Mouse (Mus musculus) midbrain, embryonic 15.5 days (tissue): ENCODE measurements around the gene Arsb. TPM values are rescaled to one million over a fixed set of nuclear protein-coding genes. Genes with fewer than 3 reads are reported as not detected.
"Not testable (repeated sequence)": the region's sequence is repeated elsewhere in the genome, so short reads cannot be mapped to it uniquely, and the experiment has no call there.

ENCODE experiments used
- ATAC-seq: fragments of 200-750 bp; cut with Nextera tagmentation; replicated peaks from 2 replicates; pipeline ENCODE4 v1.8.0; 2017; ENCODE audit warnings: moderate TSS enrichment
- H3K27ac ChIP-seq: fragments of 300-500 bp; sonication (generic); 2 replicates; pipeline ENCODE4 v1.5.1; 2015; ENCODE audit warnings: mild to moderate bottlenecking, inconsistent platforms
- H3K27me3 ChIP-seq: fragments of 300-500 bp; sonication (generic); replicated peaks from 2 replicates; pipeline ENCODE4 v1.6.1; 2015; ENCODE audit warnings: inconsistent platforms
- H3K36me3 ChIP-seq: fragments of 300-500 bp; sonication (generic); replicated peaks from 2 replicates; pipeline ENCODE4 v1.6.1; 2015; ENCODE audit warnings: inconsistent platforms
- H3K4me1 ChIP-seq: fragments of 300-500 bp; sonication (generic); 2 replicates; pipeline ENCODE4 v1.6.1; 2015; ENCODE audit warnings: inconsistent platforms
- H3K4me2 ChIP-seq: fragments of 300-500 bp; sonication (generic); 2 replicates; pipeline ENCODE4 v1.6.1; 2015; ENCODE audit warnings: inconsistent platforms, mild to moderate bottlenecking, moderate library complexity
- H3K4me3 ChIP-seq: fragments of 300-500 bp; sonication (generic); 2 replicates; pipeline ENCODE4 v1.5.1; 2015; ENCODE audit warnings: mild to moderate bottlenecking, inconsistent platforms
- H3K9ac ChIP-seq: fragments of 300-500 bp; sonication (generic); 2 replicates; pipeline ENCODE4 v1.6.1; 2015; ENCODE audit warnings: mild to moderate bottlenecking, inconsistent platforms
- H3K9me3 ChIP-seq: fragments of 300-500 bp; sonication (generic); 2 replicates; pipeline ENCODE4 v1.6.1; 2016; ENCODE audit warnings: inconsistent platforms
- WGBS: fragments of 180-500 bp; shearing (Covaris S2); methylation state at CpG from one replicate; pipeline ENCODE4 v1.1.7; 2015; ENCODE audit warnings: mixed read lengths; 5-methylcytosine and 5-hydroxymethylcytosine counted together
- polyA plus RNA-seq: library from polyadenylated mRNA; unstranded; fragments of >200 nt; fragmentation: Nextera tagmentation; extraction: Ambion mirVana; gene quantifications from 2 replicates; pipeline ENCODE4 v1.2.1, GENCODE M21; 2015

Gene Arsb
- polyA plus RNA-seq, 1 experiment from 2014 or later: 9.3 TPM

- no peak overlapping the region for H3K9ac ChIP-seq
- H3K27me3 ChIP-seq: no peaks in the 10 kb centered on the region
- no peaks in the 10 kb centered on the region for H3K36me3 ChIP-seq
- H3K27ac ChIP-seq: no peak overlapping the region
- no peak overlapping the region for H3K4me2 ChIP-seq
- no peak overlapping the region for H3K4me3 ChIP-seq
- WGBS: 85% methylated on average over 5 of the region's 5 CpGs
- no peaks in the 10 kb centered on the region for H3K9me3 ChIP-seq
- no peaks in the 10 kb centered on the region for H3K4me1 ChIP-seq
- ATAC-seq: no peak
These were observed 25.7 kb downstream of the Arsb start for GRCm38 (mm10) chr13:93797011-93797600.

- not testable (repeated sequence) for H3K36me3 ChIP-seq, H3K9me3 ChIP-seq, H3K27me3 ChIP-seq, H3K4me1 ChIP-seq, H3K4me3 ChIP-seq, H3K9ac ChIP-seq, ATAC-seq, H3K4me2 ChIP-seq, H3K27ac ChIP-seq
- WGBS: 88% methylated on average over 2 of the region's 2 CpGs
These were observed 38.9 kb downstream of the Arsb start for GRCm38 (mm10) chr13:93810311-93810710.

GRCm38 (mm10) chr13:93814081-93814480 lies 42.7 kb downstream of the Arsb start:
- 93% methylated on average over 6 of the region's 6 CpGs for WGBS
- no peaks in the 10 kb centered on the region for H3K27me3 ChIP-seq
- no peaks in the 10 kb centered on the region for H3K4me1 ChIP-seq
- H3K36me3 ChIP-seq: no peaks in the 10 kb centered on the region
- H3K4me2 ChIP-seq: no peak overlapping the region
- H3K9me3 ChIP-seq: no peaks in the 10 kb centered on the region
- no peak for ATAC-seq
- H3K4me3 ChIP-seq: no peak overlapping the region
- no peak overlapping the region for H3K27ac ChIP-seq
- no peak overlapping the region for H3K9ac ChIP-seq

- H3K27me3 ChIP-seq: no peaks in the 10 kb centered on the region
- no peaks in the 10 kb centered on the region for H3K9me3 ChIP-seq
- H3K4me1 ChIP-seq: no peaks in the 10 kb centered on the region
- H3K27ac ChIP-seq: no peak overlapping the region
- no peak overlapping the region for H3K4me2 ChIP-seq
- H3K36me3 ChIP-seq: no peaks in the 10 kb centered on the region
- no peak overlapping the region for H3K9ac ChIP-seq
- 94% methylated on average over 12 of the region's 12 CpGs for WGBS
- ATAC-seq: no peak
- no peak overlapping the region for H3K4me3 ChIP-seq
These were observed 43.2 kb downstream of the Arsb start for GRCm38 (mm10) chr13:93814676-93815075.

- no peaks in the 10 kb centered on the region for H3K4me1 ChIP-seq
- no peaks in the 10 kb centered on the region for H3K36me3 ChIP-seq
- no peak overlapping the region for H3K9ac ChIP-seq
- H3K27me3 ChIP-seq: no peaks in the 10 kb centered on the region
- no peak for ATAC-seq
- 89% methylated on average over 11 of the region's 11 CpGs for WGBS
- no peak overlapping the region for H3K4me3 ChIP-seq
- no peak overlapping the region for H3K27ac ChIP-seq
- no peaks in the 10 kb centered on the region for H3K9me3 ChIP-seq
- H3K4me2 ChIP-seq: no peak overlapping the region
These were observed 43.7 kb downstream of the Arsb start for GRCm38 (mm10) chr13:93815128-93815527.

GRCm38 (mm10) chr13:93816127-93816526 lies 44.7 kb downstream of the Arsb start:
- no peak for ATAC-seq
- no peak overlapping the region for H3K27ac ChIP-seq
- no peak overlapping the region for H3K4me3 ChIP-seq
- no peak overlapping the region for H3K4me2 ChIP-seq
- no peaks in the 10 kb centered on the region for H3K27me3 ChIP-seq
- no peak overlapping the region for H3K9ac ChIP-seq
- H3K36me3 ChIP-seq: no peaks in the 10 kb centered on the region
- 83% methylated on average over 2 of the region's 2 CpGs for WGBS
- H3K4me1 ChIP-seq: no peaks in the 10 kb centered on the region
- H3K9me3 ChIP-seq: no peaks in the 10 kb centered on the region

GRCm38 (mm10) chr13:93816688-93817331 lies 45.4 kb downstream of the Arsb start:
- ATAC-seq: no peak
- no peaks in the 10 kb centered on the region for H3K36me3 ChIP-seq
- no peak overlapping the region for H3K4me2 ChIP-seq
- H3K27ac ChIP-seq: no peak overlapping the region
- 51% methylated on average over 9 of the region's 9 CpGs for whole genome bisulfite sequencing
- H3K4me1 ChIP-seq: no peaks in the 10 kb centered on the region
- no peak overlapping the region for H3K4me3 ChIP-seq
- no peak overlapping the region for H3K9ac ChIP-seq
- no peaks in the 10 kb centered on the region for H3K9me3 ChIP-seq
- no peaks in the 10 kb centered on the region for H3K27me3 ChIP-seq

- WGBS: 91% methylated on average over 4 of the region's 4 CpGs
- no peak for ATAC-seq
- no peaks in the 10 kb centered on the region for H3K36me3 ChIP-seq
- no peak overlapping the region for H3K27ac ChIP-seq
- no peaks in the 10 kb centered on the region for H3K4me1 ChIP-seq
- H3K4me2 ChIP-seq: no peak overlapping the region
- no peak overlapping the region for H3K4me3 ChIP-seq
- H3K9me3 ChIP-seq: no peaks in the 10 kb centered on the region
- no peaks in the 10 kb centered on the region for H3K27me3 ChIP-seq
- H3K9ac ChIP-seq: no peak overlapping the region
These were observed 48.7 kb downstream of the Arsb start for GRCm38 (mm10) chr13:93820173-93820572.

GRCm38 (mm10) chr13:93822001-93822400 lies 50.6 kb downstream of the Arsb start:
- Histone ChIP-seq H3K9me3 (no peaks in the 10 kb centered on the region), H3K4me2 (no peak overlapping the region), H3K9ac (no peak overlapping the region), H3K27ac (no peak overlapping the region), H3K4me3 (no peak overlapping the region), H3K36me3 (no peaks in the 10 kb centered on the region), H3K27me3 (no peaks in the 10 kb centered on the region), H3K4me1 (no peaks in the 10 kb centered on the region)
- ATAC-seq: no peak
- WGBS: 83% methylated on average over 6 of the region's 6 CpGs

- Histone ChIP-seq H3K36me3 (no peaks in the 10 kb centered on the region), H3K27me3 (no peaks in the 10 kb centered on the region), H3K4me1 (no peaks in the 10 kb centered on the region), H3K4me3 (no peak overlapping the region), H3K9me3 (no peaks in the 10 kb centered on the region), H3K27ac (no peak overlapping the region), H3K4me2 (no peak overlapping the region), H3K9ac (no peak overlapping the region)
- 79% methylated on average over 7 of the region's 7 CpGs for WGBS
- ATAC-seq: no peak
These were observed 54.5 kb downstream of the Arsb start for GRCm38 (mm10) chr13:93825792-93826558.

- Histone ChIP-seq H3K9me3 (no peaks in the 10 kb centered on the region), H3K9ac (no peak overlapping the region), H3K36me3 (no peaks in the 10 kb centered on the region), H3K4me2 (no peak overlapping the region), H3K27me3 (no peaks in the 10 kb centered on the region), H3K27ac (no peak overlapping the region), H3K4me1 (no peaks in the 10 kb centered on the region), H3K4me3 (no peak overlapping the region)
- 74% methylated on average over 2 of the region's 2 CpGs for WGBS
- no peak for ATAC-seq
These were observed 56.3 kb downstream of the Arsb start for GRCm38 (mm10) chr13:93827745-93828144.

- H3K4me2 ChIP-seq: no peak overlapping the region
- WGBS: 67% methylated on average over 2 of the region's 2 CpGs
- no peak overlapping the region for H3K9ac ChIP-seq
- no peaks in the 10 kb centered on the region for H3K36me3 ChIP-seq
- H3K9me3 ChIP-seq: no peaks in the 10 kb centered on the region
- no peaks in the 10 kb centered on the region for H3K27me3 ChIP-seq
- H3K4me3 ChIP-seq: no peak overlapping the region
- ATAC-seq: no peak
- no peaks in the 10 kb centered on the region for H3K4me1 ChIP-seq
- no peak overlapping the region for H3K27ac ChIP-seq
These were observed 58.3 kb downstream of the Arsb start for GRCm38 (mm10) chr13:93829565-93830293.
